Mouse (Mus musculus) megakaryocyte, adult 5-6 weeks (primary cell): ENCODE data around the gene Scrn3. TPM values are rescaled to one million over a fixed set of nuclear protein-coding genes. Genes with fewer than 3 reads are reported as not detected.
A peak's percentile ranks its signal among the peaks of the same experiment; 100 is the strongest.

Experiments used
- ATAC-seq: 2 replicates; pipeline ENCODE4 v1.8.0; 2016; ENCODE audit warnings: mild to moderate bottlenecking, inconsistent platforms; ENCODE audit not compliant: poor library complexity, severe bottlenecking
- total RNA-seq, 2 experiments: library from RNA; stranded (forward) in 1 of 2; stranded (reverse) in 1 of 2; fragments of 153-499, 151-499 nt in 1 of 2; fragments of 221-1000, 200-1000 nt in 1 of 2; gene quantifications; 2 replicates each; pipeline versions ENCODE4 v1.2.3 to v1.2.4; 2015 to 2017

The Scrn3 gene
- total RNA-seq (2015) (9.0 and 9.5 TPM in 2 replicates), total RNA-seq (2017) (8.0 and 15.7 TPM in 2 replicates)

- ATAC-seq = peak; percentile 99
Measured at GRCm38 (mm10) chr2:73312152-73313116, at the start of gene Scrn3, which contains the start of gene Cir1. Gene Scrn3 (plus strand): TSS chr2:73312601. Gene Cir1 (minus strand): TSS chr2:73312701.

- no peak for ATAC-seq
Measured at GRCm38 (mm10) chr2:73263172-73263765, 49.1 kb upstream of the Scrn3 start.

- ATAC-seq = no peak
Measured at GRCm38 (mm10) chr2:73263794-73264610, 48.4 kb upstream of the Scrn3 start.

GRCm38 (mm10) chr2:73264611-73265195, 47.7 kb upstream of the Scrn3 start:
- no peak for ATAC-seq

- ATAC-seq = no peak
Measured at GRCm38 (mm10) chr2:73266011-73266410, 46.4 kb upstream of the Scrn3 start.

GRCm38 (mm10) chr2:73266623-73267022, 45.8 kb upstream of the Scrn3 start:
- no peak for ATAC-seq

- no peak for ATAC-seq
Measured at GRCm38 (mm10) chr2:73267231-73267630, 45.2 kb upstream of the Scrn3 start.

- no peak for ATAC-seq
Measured at GRCm38 (mm10) chr2:73267818-73268217, 44.6 kb upstream of the Scrn3 start.

GRCm38 (mm10) chr2:73268281-73268680, 44.1 kb upstream of the Scrn3 start:
- no peak for ATAC-seq

- no peak for ATAC-seq
Measured at GRCm38 (mm10) chr2:73268836-73269395, 43.5 kb upstream of the Scrn3 start.

- ATAC-seq = no peak
Measured at GRCm38 (mm10) chr2:73269666-73270065, 42.7 kb upstream of the Scrn3 start.

- ATAC-seq = no peak
Measured at GRCm38 (mm10) chr2:73270071-73270592, 42.3 kb upstream of the Scrn3 start.

- peak; percentile 31; the same call in 1 of the 2 replicates for ATAC-seq
Measured at GRCm38 (mm10) chr2:73270593-73271458, 41.6 kb upstream of the Scrn3 start.

GRCm38 (mm10) chr2:73271459-73272161, 40.8 kb upstream of the Scrn3 start, which contains the start of gene Sp9:
Gene Sp9 (plus strand): TSS chr2:73271925.
- no peak for ATAC-seq

- ATAC-seq = no peak
Measured at GRCm38 (mm10) chr2:73272351-73273248, 39.8 kb upstream of the Scrn3 start.

GRCm38 (mm10) chr2:73273249-73274118, 38.9 kb upstream of the Scrn3 start:
- ATAC-seq = no peak
